Mouse (Mus musculus): ENCODE results near the gene Rapgef3. TPM values are rescaled to one million over a fixed set of nuclear protein-coding genes. Genes with fewer than 3 reads are reported as not detected.

Gene Rapgef3
- total RNA-seq, 1 experiment from 2014 or later, result 2.6 TPM

GRCm38 (mm10) chr15:97728804-97729203 lies 39.0 kb downstream of the Rapgef3 start:
- ATAC-seq (ENCODE audit: extremely low read depth, insufficient number of reproducible peaks, low FRiP score, poor library complexity, severe bottlenecking), result no peak

GRCm38 (mm10) chr15:97728394-97728793 lies 39.4 kb downstream of the Rapgef3 start:
- no peak for ATAC-seq (ENCODE audit: extremely low read depth, insufficient number of reproducible peaks, low FRiP score, poor library complexity, severe bottlenecking)

GRCm38 (mm10) chr15:97727520-97727919 lies 40.3 kb downstream of the Rapgef3 start:
- ATAC-seq (ENCODE audit: extremely low read depth, insufficient number of reproducible peaks, low FRiP score, poor library complexity, severe bottlenecking), result no peak

- ATAC-seq (ENCODE audit: extremely low read depth, insufficient number of reproducible peaks, low FRiP score, poor library complexity, severe bottlenecking), result peak; percentile 18; the same call in 1 of the 2 replicates
Measured at GRCm38 (mm10) chr15:97727048-97727447, 40.7 kb downstream of the Rapgef3 start.

GRCm38 (mm10) chr15:97726310-97726709 lies 41.5 kb downstream of the Rapgef3 start:
- no peak for ATAC-seq (ENCODE audit: extremely low read depth, insufficient number of reproducible peaks, low FRiP score, poor library complexity, severe bottlenecking)

- ATAC-seq (ENCODE audit: extremely low read depth, insufficient number of reproducible peaks, low FRiP score, poor library complexity, severe bottlenecking), result no peak
Measured at GRCm38 (mm10) chr15:97725198-97725785, 42.5 kb downstream of the Rapgef3 start.

- ATAC-seq (ENCODE audit: extremely low read depth, insufficient number of reproducible peaks, low FRiP score, poor library complexity, severe bottlenecking), result no peak
Measured at GRCm38 (mm10) chr15:97724346-97725197, 43.2 kb downstream of the Rapgef3 start.

GRCm38 (mm10) chr15:97723536-97724345 lies 44.0 kb downstream of the Rapgef3 start:
- no peak for ATAC-seq (ENCODE audit: extremely low read depth, insufficient number of reproducible peaks, low FRiP score, poor library complexity, severe bottlenecking)

GRCm38 (mm10) chr15:97721008-97721701 lies 46.6 kb downstream of the Rapgef3 start:
- no peak for ATAC-seq (ENCODE audit: extremely low read depth, insufficient number of reproducible peaks, low FRiP score, poor library complexity, severe bottlenecking)

- ATAC-seq (ENCODE audit: extremely low read depth, insufficient number of reproducible peaks, low FRiP score, poor library complexity, severe bottlenecking), result no peak
Measured at GRCm38 (mm10) chr15:97720026-97720675, 47.6 kb downstream of the Rapgef3 start.

GRCm38 (mm10) chr15:97719494-97719893 lies 48.3 kb downstream of the Rapgef3 start:
- no peak for ATAC-seq (ENCODE audit: extremely low read depth, insufficient number of reproducible peaks, low FRiP score, poor library complexity, severe bottlenecking)

GRCm38 (mm10) chr15:97718535-97719155 lies 49.1 kb downstream of the Rapgef3 start:
- ATAC-seq (ENCODE audit: extremely low read depth, insufficient number of reproducible peaks, low FRiP score, poor library complexity, severe bottlenecking), result no peak

GRCm38 (mm10) chr15:97717861-97718534 lies 49.8 kb downstream of the Rapgef3 start:
- ATAC-seq (ENCODE audit: extremely low read depth, insufficient number of reproducible peaks, low FRiP score, poor library complexity, severe bottlenecking), result peak; percentile 73

GRCm38 (mm10) chr15:97716782-97717181 lies 51.0 kb downstream of the Rapgef3 start:
- no peak for ATAC-seq (ENCODE audit: extremely low read depth, insufficient number of reproducible peaks, low FRiP score, poor library complexity, severe bottlenecking)

- no peak for ATAC-seq (ENCODE audit: extremely low read depth, insufficient number of reproducible peaks, low FRiP score, poor library complexity, severe bottlenecking)
Measured at GRCm38 (mm10) chr15:97715734-97716133, 52.0 kb downstream of the Rapgef3 start.

GRCm38 (mm10) chr15:97715083-97715482 lies 52.7 kb downstream of the Rapgef3 start:
- no peak for ATAC-seq (ENCODE audit: extremely low read depth, insufficient number of reproducible peaks, low FRiP score, poor library complexity, severe bottlenecking)

- ATAC-seq (ENCODE audit: extremely low read depth, insufficient number of reproducible peaks, low FRiP score, poor library complexity, severe bottlenecking), result no peak
Measured at GRCm38 (mm10) chr15:97712546-97712945, 55.2 kb downstream of the Rapgef3 start.

- ATAC-seq (ENCODE audit: extremely low read depth, insufficient number of reproducible peaks, low FRiP score, poor library complexity, severe bottlenecking), result no peak
Measured at GRCm38 (mm10) chr15:97710906-97711305, 56.9 kb downstream of the Rapgef3 start.
